Mouse (Mus musculus) gastrocnemius, adult 2 months (tissue): ENCODE results near the gene Stard3. TPM values are rescaled to one million over a fixed set of nuclear protein-coding genes. Genes with fewer than 3 reads are reported as not detected.

Experiments
- DNase-seq: peaks from one replicate; pipeline ENCODE4 v3.0.0; 2022
- H3K27ac ChIP-seq: fragments of 200-600 bp; 2 replicates; pipeline ENCODE4 v1.8.1; 2022; ENCODE audit warnings: mild to moderate bottlenecking
- H3K4me3 ChIP-seq: fragments of 200-600 bp; 2 replicates; pipeline ENCODE4 v1.8.1; 2022; ENCODE audit warnings: mild to moderate bottlenecking, moderate library complexity
- CTCF ChIP-seq: fragments of 200-600 bp; IDR thresholded peaks from 2 replicates; pipeline ENCODE4 v1.8.1; 2022; ENCODE audit warnings: antibody characterized with exemption, mild to moderate bottlenecking, moderate library complexity
- intact Hi-C: fragments of 180-260 bp; cut with DNase I; formaldehyde crosslinking; loops from one replicate; pipeline ENCODE4 v1.15.1; 2025
- long read RNA-seq, 2 experiments: library from polyadenylated mRNA; stranded (forward); transcript quantifications; one replicate each; pipeline ENCODE4 v2.0.0; 2021
- total RNA-seq, 2 experiments: library from RNA; stranded (reverse); gene quantifications; 2 replicates each; pipeline ENCODE4 v1.2.3; 2021

Stard3 gene
- total RNA-seq, result 10 to 100 TPM; 11.8 to 12.1 TPM
- long read RNA-seq, experiment 1, transcript Stard3-201 (15 exons, 2,070 nt), result major isoform, 27 of 45 reads
- long read RNA-seq, experiment 1, partial matches to known transcripts, result 10 of 45 reads
- long read RNA-seq, experiment 1, other reads (novel, unspliced or antisense), result 8 of 45 reads
- long read RNA-seq, experiment 2, transcript Stard3-201 (15 exons, 2,070 nt), result major isoform, 24 of 36 reads
- long read RNA-seq, experiment 2, partial matches to known transcripts, result 10 of 36 reads
- long read RNA-seq, experiment 2, other reads (novel, unspliced or antisense), result 2 of 36 reads

- intact Hi-C loops, result loop anchor here (2.0 kb wide), 1 partner anchor 40 kb away; no protein-coding TSS in a partner anchor
- Histone ChIP-seq H3K4me3 (peak within 1 kb of the TSS; percentile 88), H3K27ac (peak within 1 kb of the TSS; percentile 98)
- no peak for TF ChIP-seq CTCF
- DNase-seq, result peak; percentile 95
Measured at GRCm38 (mm10) chr11:98358161-98359083, at the start of gene Stard3. Gene Stard3 (plus strand): TSS chr11:98358368.

GRCm38 (mm10) chr11:98313790-98314323 is 44.3 kb upstream of the Stard3 start:
- DNase-seq, result peak; percentile 67
- TF ChIP-seq CTCF, result no peak
- intact Hi-C loops, result no loop called here
- Histone ChIP-seq H3K27ac (no peak overlapping the region), H3K4me3 (no peak overlapping the region)

- intact Hi-C loops, result no loop called here
- no peak for DNase-seq
- Histone ChIP-seq H3K4me3 (no peak overlapping the region), H3K27ac (no peak overlapping the region)
- TF ChIP-seq CTCF, result no peak
Measured at GRCm38 (mm10) chr11:98317479-98317878, 40.7 kb upstream of the Stard3 start.

- DNase-seq, result no peak
- no peak for TF ChIP-seq CTCF
Measured at GRCm38 (mm10) chr11:98318421-98319116, 39.6 kb upstream of the Stard3 start.

GRCm38 (mm10) chr11:98319120-98319519 is 39.0 kb upstream of the Stard3 start:
- intact Hi-C loops, result no loop called here
- no peak overlapping the region for H3K4me3 ChIP-seq
- DNase-seq, result no peak
- H3K27ac ChIP-seq, result no peak overlapping the region
- TF ChIP-seq CTCF, result no peak

More at GRCm38 (mm10) chr11:98318421-98319116, 39.6 kb upstream of the Stard3 start:
- intact Hi-C loops, result no loop called here
- Histone ChIP-seq H3K27ac (no peak overlapping the region), H3K4me3 (no peak overlapping the region)

DNA sequence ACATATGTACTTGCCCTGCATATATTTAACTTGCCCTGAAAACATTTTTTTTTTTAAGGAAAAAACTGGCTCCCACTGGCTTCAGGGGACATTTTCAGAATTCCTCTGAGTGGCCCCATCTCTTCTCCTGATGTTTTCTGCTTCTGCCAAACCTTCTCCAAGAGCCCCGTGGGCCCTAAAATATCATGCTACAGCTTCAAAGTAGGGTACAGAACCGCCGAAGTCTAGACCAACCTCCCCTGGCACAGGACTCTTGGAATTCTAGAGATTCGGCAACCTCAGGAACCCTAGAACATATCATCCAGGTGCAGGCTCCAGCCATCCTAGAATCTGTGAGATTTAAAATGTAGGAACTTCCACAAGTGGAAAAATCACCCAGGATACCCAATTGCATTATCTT is 38.6 kb upstream of the Stard3 start:
- no peak for DNase-seq
- TF ChIP-seq CTCF, result no peak

GRCm38 (mm10) chr11:98319944-98320343 is 38.2 kb upstream of the Stard3 start:
- Histone ChIP-seq H3K27ac (no peak overlapping the region), H3K4me3 (no peak overlapping the region)
- no peak for DNase-seq
- no peak for TF ChIP-seq CTCF
- intact Hi-C loops, result no loop called here

More for the DNA sequence above, 38.6 kb upstream of the Stard3 start:
- Histone ChIP-seq H3K27ac (no peak overlapping the region), H3K4me3 (no peak overlapping the region)
- intact Hi-C loops, result no loop called here

GRCm38 (mm10) chr11:98320381-98320780 is 37.8 kb upstream of the Stard3 start:
- no peak for DNase-seq
- no peak for TF ChIP-seq CTCF
- H3K27ac ChIP-seq, result no peak overlapping the region
- no peak overlapping the region for H3K4me3 ChIP-seq
- intact Hi-C loops, result no loop called here

DNA sequence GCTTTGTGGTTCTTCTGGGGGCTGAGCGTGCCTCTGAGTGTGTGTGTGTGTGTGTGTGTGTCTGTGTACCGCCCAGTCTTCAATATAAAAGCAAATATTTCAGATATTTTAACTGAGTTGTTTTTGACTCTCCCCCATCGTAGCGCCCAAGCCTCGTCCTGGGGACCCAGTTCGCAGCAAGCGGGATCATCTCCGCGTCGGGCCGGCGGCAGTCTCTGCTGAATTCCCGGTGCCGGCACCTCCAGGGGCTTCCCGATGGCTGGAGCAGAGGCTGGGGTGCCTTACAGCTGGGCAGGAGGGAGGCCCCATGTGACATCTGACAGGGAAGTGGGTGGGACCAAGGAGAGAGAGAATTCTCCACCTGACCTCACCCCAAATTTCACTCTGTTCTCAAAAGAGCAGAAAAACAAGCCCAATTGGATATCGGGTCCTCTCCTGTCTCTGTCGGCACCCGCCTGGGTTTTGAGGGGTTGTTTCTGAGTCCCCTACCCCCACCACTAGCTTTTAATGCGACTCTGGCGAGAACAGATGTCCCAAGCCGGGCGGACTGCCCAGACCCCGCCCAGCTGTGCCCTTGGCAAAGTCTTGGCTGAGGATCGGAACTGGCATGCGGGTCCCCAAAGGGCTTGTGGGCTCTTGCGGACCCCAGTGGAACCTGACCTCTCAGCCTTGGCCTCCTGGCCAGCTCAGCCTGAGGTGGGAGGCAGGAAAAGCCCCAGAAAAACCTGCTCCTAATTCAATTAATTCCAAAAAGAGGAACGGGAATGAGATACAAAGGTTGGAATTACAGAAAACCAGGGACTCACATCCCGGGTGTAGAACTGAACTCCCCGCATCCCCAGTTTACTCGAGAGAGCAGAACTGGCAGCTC is 37.1 kb upstream of the Stard3 start:
- TF ChIP-seq CTCF, result no peak
- H3K27ac ChIP-seq, result no peak overlapping the region
- intact Hi-C loops, result no loop called here
- no peak overlapping the region for H3K4me3 ChIP-seq
- DNase-seq, result no peak

DNA sequence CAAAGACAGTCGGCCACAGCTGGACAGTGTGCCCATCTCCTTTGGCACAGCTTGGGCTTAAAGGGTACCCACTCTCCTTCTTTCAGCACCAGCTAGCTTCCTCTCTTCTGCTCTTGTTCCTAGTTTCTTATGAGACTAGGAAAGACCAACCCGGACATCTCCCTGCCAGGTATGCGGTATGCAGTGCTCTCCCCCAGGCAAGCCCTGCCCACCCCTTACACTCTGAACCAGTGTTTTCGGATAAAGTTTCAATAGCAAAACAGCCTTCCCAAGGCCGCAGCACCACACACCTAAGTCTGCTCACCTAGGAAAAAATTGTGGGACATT is 36.5 kb upstream of the Stard3 start:
- intact Hi-C loops, result no loop called here
- no peak for DNase-seq
- no peak overlapping the region for H3K4me3 ChIP-seq
- no peak for TF ChIP-seq CTCF
- H3K27ac ChIP-seq, result no peak overlapping the region

DNA sequence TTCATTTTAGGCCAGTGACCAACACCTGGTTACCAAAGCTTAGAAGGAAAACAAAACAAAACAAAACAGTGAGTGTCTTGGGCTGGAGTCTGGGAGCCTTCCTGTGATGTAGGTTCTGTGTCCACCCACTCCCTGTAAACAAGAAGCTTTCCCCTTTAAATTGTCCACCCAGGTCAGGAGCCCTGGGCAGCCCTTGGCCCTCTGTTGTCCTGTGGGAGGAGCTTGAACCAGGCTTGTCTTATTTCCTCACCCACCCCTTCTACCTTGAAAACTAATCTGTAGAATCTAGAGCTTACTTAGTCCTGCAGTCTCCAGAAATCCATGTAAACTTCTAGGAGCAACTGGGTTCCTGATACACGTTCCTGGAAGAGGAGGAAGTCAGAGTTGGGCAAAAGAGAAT is 36.0 kb upstream of the Stard3 start:
- H3K27ac ChIP-seq, result no peak overlapping the region
- intact Hi-C loops, result no loop called here
- no peak overlapping the region for H3K4me3 ChIP-seq
- no peak for TF ChIP-seq CTCF
- no peak for DNase-seq
